Mouse (Mus musculus): Measurements from ENCODE around the gene Tmem265.

- TF ChIP-seq CTCF (IDR thresholded peaks at IDR 0.05; ENCODE audit: low read depth, low read length) (no peak), GATA2 (IDR thresholded peaks at IDR 0.05; ENCODE audit: borderline replicate concordance, low read depth, low read length) (no peak), GATA1 (IDR thresholded peaks at IDR 0.05; ENCODE audit: borderline replicate concordance, low read length) (no peak)
These were observed 55.1 kb downstream of the Tmem265 start for GRCm38 (mm10) chr7:127616336-127616735.

Data from G1E (cell line).